Mouse (Mus musculus) heart, embryonic 16.5 days (tissue): ENCODE measurements at regions not wholly inside any gene's neighbourhood (a gene's known extent, or its start where the extent isn't known, plus 50 kb on each side); places are given as distances from the start of the nearest gene placed in this dataset.

ENCODE experiments used
- ATAC-seq: fragments of 200-750 bp; cut with Nextera tagmentation; replicated peaks from 2 replicates; pipeline ENCODE4 v1.8.0; 2017; ENCODE audit warnings: moderate number of reproducible peaks; ENCODE audit not compliant: insufficient read depth, low FRiP score; ENCODE audit errors: extremely low read depth
- H3K27ac ChIP-seq: fragments of 300-500 bp; sonication (generic); 2 replicates; pipeline ENCODE4 v1.5.1; 2014; ENCODE audit warnings: mild to moderate bottlenecking, low read length, control low read depth, moderate library complexity
- H3K27me3 ChIP-seq: fragments of 300-500 bp; sonication (generic); 2 replicates; pipeline ENCODE4 v1.6.1; 2014; ENCODE audit warnings: low read length, mixed read lengths; ENCODE audit not compliant: control insufficient read depth, insufficient read depth
- H3K36me3 ChIP-seq: fragments of 300-500 bp; sonication (generic); 2 replicates; pipeline ENCODE4 v1.6.1; 2014; ENCODE audit not compliant: control insufficient read depth, insufficient read depth
- H3K4me1 ChIP-seq: fragments of 300-500 bp; sonication (generic); 2 replicates; pipeline ENCODE4 v1.6.1; 2014; ENCODE audit warnings: low read length, mixed read lengths; ENCODE audit not compliant: control insufficient read depth, insufficient read depth
- H3K4me2 ChIP-seq: fragments of 300-500 bp; sonication (generic); 2 replicates; pipeline ENCODE4 v1.6.1; 2014; ENCODE audit warnings: low read depth, mild to moderate bottlenecking, control low read depth, low read length
- H3K4me3 ChIP-seq: fragments of 300-500 bp; sonication (generic); 2 replicates; pipeline ENCODE4 v1.5.1; 2014; ENCODE audit warnings: mild to moderate bottlenecking, control low read depth, low read length
- H3K9ac ChIP-seq: fragments of 300-500 bp; sonication (generic); 2 replicates; pipeline ENCODE4 v1.6.1; 2014; ENCODE audit warnings: low read length, control low read depth
- H3K9me3 ChIP-seq: fragments of 300-500 bp; sonication (generic); replicated peaks from 2 replicates; pipeline ENCODE4 v1.6.1; 2016; ENCODE audit warnings: low read length; ENCODE audit not compliant: control insufficient read depth
- WGBS: fragments of 180-500 bp; shearing (Covaris S2); extraction: QIAGEN DNeasy Blood & Tissue Kit; methylation state at CpG from one replicate; pipeline ENCODE4 v1.1.7; 2014; 5-methylcytosine and 5-hydroxymethylcytosine counted together

- peaks cover 2% of the 10 kb centered on the region; the same call in 1 of the 2 replicates for H3K9me3 ChIP-seq
Observed at GRCm38 (mm10) chr15:93189266-93189855, 85.6 kb downstream of the Gxylt1 start.

GRCm38 (mm10) chr15:93176221-93176620 is 98.8 kb downstream of the Gxylt1 start:
- Histone ChIP-seq H3K4me2 (no peak overlapping the region), H3K27me3 (no peaks in the 10 kb centered on the region), H3K36me3 (no peaks in the 10 kb centered on the region), H3K9ac (no peak overlapping the region), H3K27ac (no peak overlapping the region), H3K4me3 (no peak overlapping the region), H3K9me3 (no peaks in the 10 kb centered on the region), H3K4me1 (no peaks in the 10 kb centered on the region)
- 74% methylated on average over 5 of the region's 5 CpGs for WGBS
- ATAC-seq = no peak

More at GRCm38 (mm10) chr15:93189266-93189855, 85.6 kb downstream of the Gxylt1 start:
- no peak overlapping the region for H3K27ac ChIP-seq
- H3K9ac ChIP-seq = no peak overlapping the region
- H3K4me1 ChIP-seq = no peaks in the 10 kb centered on the region
- H3K36me3 ChIP-seq = no peaks in the 10 kb centered on the region
- H3K4me3 ChIP-seq = no peak overlapping the region
- WGBS = 82% methylated on average over 7 of the region's 7 CpGs
- no peaks in the 10 kb centered on the region for H3K27me3 ChIP-seq
- no peak for ATAC-seq
- no peak overlapping the region for H3K4me2 ChIP-seq

- Histone ChIP-seq H3K9me3 (no peaks in the 10 kb centered on the region), H3K27me3 (no peaks in the 10 kb centered on the region), H3K36me3 (no peaks in the 10 kb centered on the region), H3K4me1 (no peaks in the 10 kb centered on the region), H3K4me2 (no peak overlapping the region), H3K27ac (no peak overlapping the region), H3K4me3 (no peak overlapping the region), H3K9ac (no peak overlapping the region)
- WGBS = 41% methylated on average over 3 of the region's 3 CpGs
- peak; percentile 60 for ATAC-seq
Observed at GRCm38 (mm10) chr15:93168784-93169183, 106.2 kb downstream of the Gxylt1 start.

GRCm38 (mm10) chr15:93167451-93167850 is 107.5 kb downstream of the Gxylt1 start:
- no peaks in the 10 kb centered on the region for H3K27me3 ChIP-seq
- no peak overlapping the region for H3K4me3 ChIP-seq
- 73% methylated on average over 9 of the region's 9 CpGs for WGBS
- no peaks in the 10 kb centered on the region for H3K36me3 ChIP-seq
- no peak overlapping the region for H3K4me2 ChIP-seq
- ATAC-seq = no peak
- H3K27ac ChIP-seq = no peak overlapping the region
- H3K9me3 ChIP-seq = no peaks in the 10 kb centered on the region
- H3K9ac ChIP-seq = no peak overlapping the region
- H3K4me1 ChIP-seq = no peaks in the 10 kb centered on the region

GRCm38 (mm10) chr15:93161924-93162910 is 112.8 kb downstream of the Gxylt1 start:
- no peak; the same call in 1 of the 2 replicates for ATAC-seq
- H3K9ac ChIP-seq = no peak overlapping the region
- whole genome bisulfite sequencing = 70% methylated on average over 25 of the region's 25 CpGs
- peak overlapping the region; percentile 25 for H3K4me2 ChIP-seq
- H3K9me3 ChIP-seq = no peaks in the 10 kb centered on the region
- H3K4me3 ChIP-seq = no peak overlapping the region
- H3K27me3 ChIP-seq = no peaks in the 10 kb centered on the region
- H3K4me1 ChIP-seq = no peaks in the 10 kb centered on the region
- H3K27ac ChIP-seq = peak overlapping the region; percentile 47
- no peaks in the 10 kb centered on the region for H3K36me3 ChIP-seq

GRCm38 (mm10) chr15:93161329-93161728 is 113.7 kb downstream of the Gxylt1 start:
- 71% methylated on average over 7 of the region's 7 CpGs for WGBS
- Histone ChIP-seq H3K9ac (no peak overlapping the region), H3K9me3 (no peaks in the 10 kb centered on the region), H3K27ac (peak overlapping the region; percentile 47), H3K27me3 (no peaks in the 10 kb centered on the region), H3K4me1 (no peaks in the 10 kb centered on the region), H3K36me3 (no peaks in the 10 kb centered on the region), H3K4me2 (no peak overlapping the region), H3K4me3 (no peak overlapping the region)
- ATAC-seq = no peak

GRCm38 (mm10) chr15:93155756-93156155 is 119.2 kb downstream of the Gxylt1 start:
- Histone ChIP-seq H3K9me3 (no peaks in the 10 kb centered on the region), H3K27me3 (no peaks in the 10 kb centered on the region), H3K9ac (no peak overlapping the region), H3K36me3 (no peaks in the 10 kb centered on the region), H3K4me3 (no peak overlapping the region), H3K27ac (no peak overlapping the region), H3K4me1 (no peaks in the 10 kb centered on the region), H3K4me2 (no peak overlapping the region)
- WGBS = 72% methylated on average over 3 of the region's 3 CpGs
- no peak for ATAC-seq

- Histone ChIP-seq H3K9me3 (no peaks in the 10 kb centered on the region), H3K27me3 (no peaks in the 10 kb centered on the region), H3K27ac (no peak overlapping the region), H3K9ac (no peak overlapping the region), H3K4me1 (no peaks in the 10 kb centered on the region), H3K4me2 (no peak overlapping the region), H3K4me3 (no peak overlapping the region), H3K36me3 (no peaks in the 10 kb centered on the region)
- no peak for ATAC-seq
- 55% methylated on average over 4 of the region's 4 CpGs for WGBS
Observed at GRCm38 (mm10) chr15:93154022-93154421, 121.0 kb downstream of the Gxylt1 start.

- Histone ChIP-seq H3K9me3 (no peaks in the 10 kb centered on the region), H3K4me3 (no peak overlapping the region), H3K4me2 (no peak overlapping the region), H3K4me1 (no peaks in the 10 kb centered on the region), H3K27ac (no peak overlapping the region), H3K36me3 (no peaks in the 10 kb centered on the region), H3K27me3 (no peaks in the 10 kb centered on the region), H3K9ac (no peak overlapping the region)
- 61% methylated on average over 9 of the region's 9 CpGs for WGBS
- ATAC-seq = no peak
Observed at GRCm38 (mm10) chr15:93144899-93145298, 130.1 kb downstream of the Gxylt1 start.
